Mouse (Mus musculus) hindbrain, embryonic 15.5 days (tissue): Measurements from ENCODE around the gene Mrpl35. TPM values are rescaled to one million over a fixed set of nuclear protein-coding genes. Genes with fewer than 3 reads are reported as not detected.

Experiments used
- ATAC-seq: fragments of 200-750 bp; cut with Nextera tagmentation; 2 replicates; pipeline ENCODE4 v1.8.0; 2017; ENCODE audit warnings: low read depth, moderate number of reproducible peaks, moderate TSS enrichment; ENCODE audit not compliant: low FRiP score
- H3K27ac ChIP-seq: fragments of 300-500 bp; sonication (generic); replicated peaks from 2 replicates; pipeline ENCODE4 v1.5.1; 2015; ENCODE audit warnings: mild to moderate bottlenecking, inconsistent platforms
- H3K27me3 ChIP-seq: fragments of 300-500 bp; sonication (generic); 2 replicates; pipeline ENCODE4 v1.6.1; 2015; ENCODE audit warnings: control low read depth, inconsistent platforms
- H3K36me3 ChIP-seq: fragments of 300-500 bp; sonication (generic); 2 replicates; pipeline ENCODE4 v1.6.1; 2015; ENCODE audit warnings: control low read depth, inconsistent platforms
- H3K4me1 ChIP-seq: fragments of 300-500 bp; sonication (generic); replicated peaks from 2 replicates; pipeline ENCODE4 v1.6.1; 2015; ENCODE audit warnings: control low read depth, inconsistent platforms
- H3K4me2 ChIP-seq: fragments of 300-500 bp; sonication (generic); 2 replicates; pipeline ENCODE4 v1.6.1; 2015; ENCODE audit warnings: moderate library complexity, mild to moderate bottlenecking, inconsistent platforms
- H3K4me3 ChIP-seq: fragments of 300-500 bp; sonication (generic); 2 replicates; pipeline ENCODE4 v1.5.1; 2015; ENCODE audit warnings: mild to moderate bottlenecking, inconsistent platforms
- H3K9ac ChIP-seq: fragments of 300-500 bp; sonication (generic); 2 replicates; pipeline ENCODE4 v1.6.1; 2015; ENCODE audit warnings: inconsistent platforms
- H3K9me3 ChIP-seq: fragments of 300-500 bp; sonication (generic); 2 replicates; pipeline ENCODE4 v1.6.1; 2016; ENCODE audit warnings: control low read depth, inconsistent platforms
- WGBS: fragments of 180-500 bp; shearing (Covaris S2); methylation state at CpG from one replicate; pipeline ENCODE4 v1.1.7; 2015; 5-methylcytosine and 5-hydroxymethylcytosine counted together
- polyA plus RNA-seq: library from polyadenylated mRNA; unstranded; fragments of >200 nt; fragmentation: Nextera tagmentation; extraction: Ambion mirVana; gene quantifications from 2 replicates; pipeline ENCODE4 v1.2.1, GENCODE M21; 2015

Gene Mrpl35
- polyA plus RNA-seq, 1 experiment from 2014 or later: 39.8 TPM

GRCm38 (mm10) chr6:71823488-71823887 lies 3.3 kb downstream of the Mrpl35 start:
- Histone ChIP-seq H3K36me3 (peaks cover 2% of the 10 kb centered on the region; the same call in 1 of the 2 replicates), H3K27ac (peak overlapping the region; percentile 72), H3K9ac (peak overlapping the region; percentile 69), H3K4me2 (peak overlapping the region; percentile 70), H3K4me3 (peak overlapping the region; percentile 87), H3K27me3 (0 out of 2 replicates have a peak, but pooled peaks cover 5% of the 10 kb centered on the region), H3K9me3 (no peaks in the 10 kb centered on the region), H3K4me1 (peaks cover 13% of the 10 kb centered on the region)
- peak; percentile 92 for ATAC-seq
- WGBS: under 1% methylated on average over 19 of the region's 19 CpGs

GRCm38 (mm10) chr6:71823085-71823484 lies 3.7 kb downstream of the Mrpl35 start:
- H3K9me3 ChIP-seq: no peaks in the 10 kb centered on the region
- ATAC-seq: peak; percentile 31
- peak overlapping the region; percentile 70 for H3K4me2 ChIP-seq
- H3K4me1 ChIP-seq: peaks cover 13% of the 10 kb centered on the region
- H3K27ac ChIP-seq: peak overlapping the region; percentile 72; the same call in 1 of the 2 replicates
- peak overlapping the region; percentile 87 for H3K4me3 ChIP-seq
- 2% methylated on average over 7 of the region's 7 CpGs for WGBS
- 0 out of 2 replicates have a peak, but pooled peaks cover 5% of the 10 kb centered on the region for H3K27me3 ChIP-seq
- peak overlapping the region; percentile 69 for H3K9ac ChIP-seq
- H3K36me3 ChIP-seq: peaks cover 6% of the 10 kb centered on the region

- no peak overlapping the region for H3K27ac ChIP-seq
- no peaks in the 10 kb centered on the region for H3K27me3 ChIP-seq
- H3K4me2 ChIP-seq: no peak overlapping the region
- no peaks in the 10 kb centered on the region for H3K9me3 ChIP-seq
- H3K4me1 ChIP-seq: peaks cover 13% of the 10 kb centered on the region
- no peak overlapping the region for H3K9ac ChIP-seq
- H3K4me3 ChIP-seq: no peak overlapping the region
- no peak for ATAC-seq
- H3K36me3 ChIP-seq: peaks cover 36% of the 10 kb centered on the region
- 87% methylated on average over 5 of the region's 5 CpGs for WGBS
Observed at GRCm38 (mm10) chr6:71819764-71820292, 6.9 kb downstream of the Mrpl35 start.

DNA sequence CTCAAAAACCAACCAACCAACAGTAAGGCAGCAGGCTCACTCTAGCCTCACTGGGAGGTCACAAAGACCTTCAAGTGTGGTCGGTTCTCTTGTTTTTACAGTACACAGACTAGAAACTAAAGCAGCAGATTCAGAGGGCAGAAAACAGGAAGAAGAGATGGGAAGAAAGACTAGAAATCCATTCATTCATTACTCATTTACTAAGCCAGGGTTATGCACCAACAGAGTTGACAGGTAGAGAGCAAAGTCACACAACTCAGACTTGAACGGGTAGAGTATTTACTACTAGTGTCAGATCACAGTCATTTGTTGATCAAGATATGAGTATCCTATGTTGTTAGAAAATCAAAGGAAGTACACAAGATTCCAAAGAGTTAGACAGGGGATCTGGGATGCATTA lies 13.9 kb downstream of the Mrpl35 start:
- H3K9me3 ChIP-seq: no peaks in the 10 kb centered on the region
- no peak overlapping the region for H3K9ac ChIP-seq
- no peak overlapping the region for H3K4me3 ChIP-seq
- 90% methylated on average over 2 of the region's 2 CpGs for WGBS
- no peak overlapping the region for H3K27ac ChIP-seq
- ATAC-seq: no peak
- H3K4me2 ChIP-seq: no peak overlapping the region
- H3K4me1 ChIP-seq: no peaks in the 10 kb centered on the region
- H3K27me3 ChIP-seq: no peaks in the 10 kb centered on the region
- peaks cover 68% of the 10 kb centered on the region for H3K36me3 ChIP-seq

GRCm38 (mm10) chr6:71809890-71810289 lies 16.9 kb downstream of the Mrpl35 start:
- ATAC-seq: no peak
- Histone ChIP-seq H3K4me1 (no peaks in the 10 kb centered on the region), H3K27me3 (no peaks in the 10 kb centered on the region), H3K9ac (no peak overlapping the region), H3K9me3 (no peaks in the 10 kb centered on the region), H3K27ac (no peak overlapping the region), H3K36me3 (peaks cover 47% of the 10 kb centered on the region), H3K4me3 (no peak overlapping the region), H3K4me2 (no peak overlapping the region)
- 95% methylated on average over 9 of the region's 9 CpGs for WGBS

DNA sequence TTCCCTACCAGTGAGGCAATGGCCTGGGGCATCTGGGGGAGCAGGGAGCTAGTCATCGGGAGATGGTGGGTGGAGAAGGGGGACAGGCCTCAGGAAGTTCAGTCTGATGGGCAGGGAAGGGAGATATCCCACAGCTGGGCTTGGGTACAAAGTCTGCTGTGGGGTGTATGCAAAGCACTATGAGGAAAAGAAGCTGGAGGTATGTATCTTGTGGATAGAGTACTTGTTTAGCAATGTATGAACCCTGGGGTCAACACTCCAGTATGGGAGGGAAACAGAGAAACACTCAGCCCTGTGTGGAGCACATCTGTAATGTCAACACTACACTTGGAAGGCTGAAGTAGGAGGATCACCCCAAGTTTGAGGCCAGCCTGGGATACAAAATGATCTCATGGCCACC lies 20.1 kb downstream of the Mrpl35 start:
- Histone ChIP-seq H3K4me3 (no peak overlapping the region), H3K27ac (no peak overlapping the region), H3K9me3 (no peaks in the 10 kb centered on the region), H3K4me2 (no peak overlapping the region), H3K27me3 (no peaks in the 10 kb centered on the region), H3K4me1 (no peaks in the 10 kb centered on the region; the same call in 1 of the 2 replicates), H3K36me3 (peaks cover 41% of the 10 kb centered on the region), H3K9ac (no peak overlapping the region)
- WGBS: 100% methylated on average over 1 of the region's 1 CpGs
- ATAC-seq: no peak

DNA sequence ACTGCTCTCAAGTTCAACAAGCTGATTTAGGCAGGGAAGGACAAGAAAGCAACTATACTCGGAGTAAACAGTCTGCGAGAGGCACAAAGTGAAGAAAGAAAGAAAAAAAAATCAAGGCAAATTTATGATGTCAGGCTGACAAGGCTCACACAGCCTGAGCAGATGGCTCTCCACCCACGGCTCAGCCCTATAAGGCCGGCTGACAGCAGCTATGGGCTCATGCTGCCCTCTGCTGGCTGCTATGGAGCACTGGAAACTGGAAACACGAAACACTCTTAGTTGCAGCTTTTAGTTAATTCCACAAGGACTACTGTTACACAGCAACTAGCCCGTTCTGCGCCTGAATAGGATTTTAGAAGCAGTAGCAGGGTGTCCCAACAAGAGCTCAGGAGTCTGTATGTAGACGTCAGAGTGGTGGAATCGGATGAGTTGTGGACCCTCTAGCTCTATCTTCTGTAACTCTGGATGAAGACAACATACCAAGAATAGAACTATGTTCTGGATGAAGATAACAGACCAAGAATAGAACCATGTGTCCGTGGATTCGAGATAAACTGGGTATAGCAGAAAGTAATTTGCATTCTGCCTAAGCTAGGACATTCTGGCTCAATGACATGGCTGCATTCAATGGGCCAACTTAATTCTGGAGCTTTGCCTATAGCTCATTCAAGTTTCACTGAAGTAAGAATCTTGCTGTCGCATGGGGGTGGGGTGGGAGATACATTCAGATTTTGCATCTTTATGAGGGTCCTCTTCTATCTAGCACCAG lies 22.5 kb downstream of the Mrpl35 start:
- peaks cover 24% of the 10 kb centered on the region for H3K36me3 ChIP-seq
- 30% methylated on average over 12 of the region's 12 CpGs for WGBS
- ATAC-seq: peak; percentile 82
- H3K9ac ChIP-seq: no peak overlapping the region
- no peaks in the 10 kb centered on the region for H3K9me3 ChIP-seq
- no peaks in the 10 kb centered on the region; the same call in 1 of the 2 replicates for H3K4me1 ChIP-seq
- H3K4me2 ChIP-seq: no peak overlapping the region
- H3K27me3 ChIP-seq: no peaks in the 10 kb centered on the region
- no peak overlapping the region for H3K4me3 ChIP-seq
- H3K27ac ChIP-seq: peak overlapping the region; percentile 43; the same call in 1 of the 2 replicates

DNA sequence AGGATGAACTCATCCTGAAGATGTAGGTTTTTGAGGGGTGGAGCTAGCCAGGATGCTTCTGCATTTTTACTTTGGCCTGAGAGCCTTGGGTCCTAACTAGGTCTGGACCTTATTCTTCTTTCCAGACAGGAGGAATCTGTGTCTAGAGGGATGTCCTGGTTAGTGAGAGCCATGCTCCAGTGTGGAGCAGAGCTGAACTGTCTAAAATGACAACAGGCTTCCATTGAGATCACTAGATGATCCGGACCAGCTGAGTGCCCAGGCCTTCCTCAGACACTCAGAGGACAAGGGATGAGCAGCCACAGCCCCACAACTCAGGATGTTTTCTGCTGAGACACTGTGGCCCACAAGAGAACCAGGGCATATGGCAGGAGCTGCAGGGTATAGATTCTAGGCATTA lies 23.2 kb downstream of the Mrpl35 start:
- no peaks in the 10 kb centered on the region for H3K27me3 ChIP-seq
- peak; percentile 23; the same call in 1 of the 2 replicates for ATAC-seq
- H3K4me3 ChIP-seq: no peak overlapping the region
- 83% methylated on average over 1 of the region's 1 CpGs for WGBS
- peaks cover 25% of the 10 kb centered on the region for H3K36me3 ChIP-seq
- H3K9ac ChIP-seq: no peak overlapping the region
- peak overlapping the region; percentile 43; the same call in 1 of the 2 replicates for H3K27ac ChIP-seq
- no peaks in the 10 kb centered on the region; the same call in 1 of the 2 replicates for H3K4me1 ChIP-seq
- H3K4me2 ChIP-seq: no peak overlapping the region
- H3K9me3 ChIP-seq: no peaks in the 10 kb centered on the region

- no peaks in the 10 kb centered on the region; the same call in 1 of the 2 replicates for H3K4me1 ChIP-seq
- ATAC-seq: no peak
- 68% methylated on average over 10 of the region's 10 CpGs for WGBS
- no peak overlapping the region for H3K27ac ChIP-seq
- no peaks in the 10 kb centered on the region for H3K9me3 ChIP-seq
- H3K36me3 ChIP-seq: peaks cover 29% of the 10 kb centered on the region
- H3K4me2 ChIP-seq: no peak overlapping the region
- no peak overlapping the region for H3K4me3 ChIP-seq
- no peaks in the 10 kb centered on the region for H3K27me3 ChIP-seq
- H3K9ac ChIP-seq: no peak overlapping the region
Observed at GRCm38 (mm10) chr6:71801714-71802094, 25.1 kb downstream of the Mrpl35 start.

- H3K9me3 ChIP-seq: no peaks in the 10 kb centered on the region
- H3K4me2 ChIP-seq: no peak overlapping the region
- no peak overlapping the region for H3K27ac ChIP-seq
- peaks cover 34% of the 10 kb centered on the region for H3K36me3 ChIP-seq
- H3K4me1 ChIP-seq: no peaks in the 10 kb centered on the region; the same call in 1 of the 2 replicates
- H3K4me3 ChIP-seq: no peak overlapping the region
- 53% methylated on average over 7 of the region's 7 CpGs for WGBS
- ATAC-seq: no peak
- no peaks in the 10 kb centered on the region for H3K27me3 ChIP-seq
- H3K9ac ChIP-seq: no peak overlapping the region
Observed at GRCm38 (mm10) chr6:71801011-71801713, 25.6 kb downstream of the Mrpl35 start.

GRCm38 (mm10) chr6:71799391-71799790 lies 27.4 kb downstream of the Mrpl35 start:
- Histone ChIP-seq H3K27ac (no peak overlapping the region), H3K27me3 (no peaks in the 10 kb centered on the region), H3K36me3 (peaks cover 44% of the 10 kb centered on the region), H3K4me3 (no peak overlapping the region), H3K9ac (no peak overlapping the region), H3K4me2 (no peak overlapping the region), H3K4me1 (no peaks in the 10 kb centered on the region; the same call in 1 of the 2 replicates), H3K9me3 (no peaks in the 10 kb centered on the region)
- no peak for ATAC-seq
- WGBS: 81% methylated on average over 3 of the region's 3 CpGs

GRCm38 (mm10) chr6:71791771-71792170 lies 35.0 kb downstream of the Mrpl35 start:
- no peaks in the 10 kb centered on the region for H3K9me3 ChIP-seq
- H3K9ac ChIP-seq: no peak overlapping the region
- ATAC-seq: no peak
- no peak overlapping the region for H3K4me3 ChIP-seq
- no peak overlapping the region for H3K4me2 ChIP-seq
- no peak overlapping the region for H3K27ac ChIP-seq
- H3K27me3 ChIP-seq: no peaks in the 10 kb centered on the region
- H3K36me3 ChIP-seq: peaks cover 24% of the 10 kb centered on the region
- no peaks in the 10 kb centered on the region for H3K4me1 ChIP-seq
- 84% methylated on average over 6 of the region's 6 CpGs for WGBS
